Mouse (Mus musculus) cerebellum, postnatal 14 days (tissue): ENCODE measurements at regions not wholly inside any gene's neighbourhood (a gene's known extent, or its start where the extent isn't known, plus 50 kb on each side); places are given as distances from the start of the nearest gene placed in this dataset.
A peak's percentile ranks its signal among the peaks of the same experiment; 100 is the strongest.

Experiments used
- DNase-seq, 2 experiments: peaks; one replicate each; pipeline ENCODE4 v3.0.0; 2021; ENCODE audit warnings: mixed read lengths in 2 of 2

DNA sequence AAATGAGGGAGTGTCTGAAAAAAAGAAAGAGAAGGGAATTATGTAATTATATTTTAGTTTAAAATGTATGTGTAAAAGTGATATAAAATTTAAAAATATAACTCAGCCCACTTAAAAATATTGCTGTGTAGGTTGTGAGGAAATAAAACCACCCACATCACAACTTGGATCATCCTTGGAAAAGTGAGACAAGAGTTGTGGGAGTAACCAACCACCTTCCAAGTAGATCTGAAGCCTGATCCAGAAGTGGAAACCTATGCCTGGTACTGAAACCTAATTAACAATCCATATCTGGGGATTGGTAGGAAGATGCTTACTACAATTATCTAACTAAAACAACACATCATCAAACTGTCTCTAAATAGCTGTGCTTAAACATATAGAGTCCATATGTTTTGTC is 743.1 kb downstream of the Stim2 start:
- DNase-seq: no peak

DNA sequence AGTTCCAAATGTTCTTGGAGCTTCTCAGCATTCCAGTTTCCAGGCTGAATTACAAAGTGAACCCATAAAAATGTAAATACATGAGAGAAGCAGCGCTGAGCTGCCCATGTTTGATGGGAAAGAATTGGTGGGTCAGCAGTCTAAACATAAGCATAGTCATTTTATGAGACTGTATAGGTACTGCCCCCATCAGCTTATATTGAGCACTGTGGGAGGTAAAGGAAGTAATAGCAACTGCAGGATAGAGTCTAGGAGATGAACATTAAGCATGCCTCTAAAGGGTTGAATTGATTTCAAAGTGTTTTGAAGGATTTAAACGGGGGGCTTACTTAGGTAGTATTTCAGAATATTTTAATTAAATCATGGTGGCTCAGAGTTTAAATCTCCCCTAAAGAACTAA is 748.7 kb downstream of the Stim2 start:
- no peak for DNase-seq

DNA sequence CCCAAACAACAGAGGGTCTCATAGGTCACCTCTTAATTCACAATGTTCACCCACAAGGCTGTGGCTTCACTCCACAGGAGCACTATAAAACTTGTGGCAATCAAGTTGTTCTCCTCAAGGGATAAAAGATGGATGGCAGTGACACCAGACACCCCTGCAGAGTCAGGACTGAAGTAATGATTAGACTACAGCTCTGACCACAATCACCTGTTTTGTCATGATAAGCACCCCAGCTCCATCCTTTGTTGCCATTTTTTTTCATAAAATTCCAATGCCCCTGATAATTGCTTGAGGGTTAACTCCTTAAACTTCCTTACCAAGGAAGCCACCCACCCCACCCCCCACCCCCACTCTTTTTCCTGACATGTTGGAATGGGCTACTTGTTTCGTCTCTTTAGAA is 755.1 kb downstream of the Stim2 start:
- DNase-seq: no peak

DNA sequence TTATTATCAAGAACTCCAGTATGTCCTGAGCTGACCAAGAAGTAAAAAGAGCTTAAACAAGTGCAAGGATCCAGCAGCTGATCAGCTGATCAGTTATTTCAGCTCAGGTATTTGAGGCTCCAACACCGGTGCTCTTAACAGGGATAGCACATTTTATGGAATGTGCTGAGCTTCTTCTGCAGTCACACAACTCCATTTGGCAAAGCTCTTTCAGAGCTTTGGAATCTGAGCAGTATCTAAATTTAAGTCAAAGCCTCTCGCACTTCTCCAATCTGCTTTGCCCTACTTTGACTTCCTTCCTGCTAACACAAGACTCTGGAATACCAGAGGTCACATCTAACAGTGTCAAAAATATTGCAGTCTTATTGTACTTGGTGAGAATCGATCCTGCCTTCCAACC is 761.4 kb downstream of the Stim2 start:
- no peak for DNase-seq

DNA sequence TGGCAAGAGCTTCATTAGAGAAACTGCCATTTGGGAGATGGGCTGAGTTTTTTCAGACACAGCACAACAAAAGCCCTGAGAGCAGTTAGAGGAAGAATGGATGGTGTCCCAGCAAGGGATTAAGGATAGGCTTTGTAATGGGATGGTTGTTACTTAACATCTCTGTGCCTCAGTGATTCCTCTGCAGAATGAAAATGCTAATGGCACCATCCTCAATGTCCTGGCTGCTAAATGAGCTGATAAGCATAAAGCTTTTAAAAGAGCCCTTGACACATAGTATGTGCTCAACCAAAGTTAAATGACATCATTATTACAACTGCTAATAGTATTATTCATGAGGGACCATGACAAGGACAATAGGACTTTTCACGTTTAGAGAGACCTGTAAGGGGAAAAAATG is 764.7 kb downstream of the Stim2 start:
- no peak for DNase-seq

DNA sequence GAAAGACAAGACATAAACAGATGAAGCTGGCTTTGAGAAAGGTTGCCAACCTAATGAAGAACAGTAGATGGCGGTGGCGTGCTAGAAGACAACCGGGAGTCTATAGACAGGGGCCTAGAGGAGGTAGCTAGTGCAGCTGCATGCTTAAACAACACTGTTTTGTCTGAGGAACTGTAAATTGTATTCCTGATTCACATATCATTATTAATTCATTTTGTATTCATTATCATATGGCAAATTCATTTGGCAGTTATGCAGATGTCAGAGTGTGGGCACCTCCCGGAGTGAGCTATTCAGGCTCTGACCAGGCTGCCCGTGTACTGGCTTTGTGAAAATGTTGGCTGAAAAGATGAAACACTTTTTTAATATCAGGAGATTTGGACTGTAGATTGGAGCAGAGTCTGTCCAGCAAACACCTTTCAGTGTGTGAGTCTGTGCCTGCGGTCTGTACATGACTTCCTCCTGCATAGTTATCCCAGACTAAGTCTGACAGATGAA is 798.7 kb downstream of the Stim2 start:
- DNase-seq: peak; percentile 71 to 78

DNA sequence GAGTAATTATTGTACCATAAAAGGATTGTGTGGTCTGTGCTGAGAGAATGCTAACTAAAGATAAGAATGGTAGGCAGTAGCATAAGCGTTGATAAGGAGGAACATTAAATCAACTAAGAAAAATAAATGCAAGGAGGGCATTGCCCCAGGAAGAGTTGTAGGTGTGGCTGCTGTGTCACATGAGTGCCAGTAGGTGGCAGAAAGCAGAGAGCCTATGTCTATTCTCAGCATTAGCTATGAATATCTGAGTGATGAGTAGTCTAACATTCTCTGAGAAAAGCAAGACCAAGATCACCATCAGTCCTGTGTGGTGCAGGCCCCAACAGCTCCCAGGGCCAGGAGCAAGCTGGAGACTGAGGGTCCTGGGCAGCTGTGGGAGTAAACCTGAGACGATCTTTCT is 828.8 kb downstream of the Stim2 start:
- DNase-seq: no peak
